Mouse (Mus musculus) cerebellum, adult 11-12 months (tissue): ENCODE results near the gene Bbc3.
"Not testable (repeated sequence)": the region's sequence is repeated elsewhere in the genome, so short reads cannot be mapped to it uniquely, and the experiment has no call there.

Source experiments
- DNase-seq: peaks from one replicate; pipeline ENCODE4 v3.0.0; 2022

Gene Bbc3

GRCm38 (mm10) chr7:16294837-16295236, 13.4 kb upstream of the Bbc3 start:
- peak; percentile 93 for DNase-seq

- peak; percentile 88 for DNase-seq
Observed at GRCm38 (mm10) chr7:16295321-16295900, 12.8 kb upstream of the Bbc3 start.

- peak; percentile 49 for DNase-seq
Observed at GRCm38 (mm10) chr7:16296146-16296545, 12.0 kb upstream of the Bbc3 start.

GRCm38 (mm10) chr7:16296766-16297390, 11.3 kb upstream of the Bbc3 start:
- DNase-seq, result peak; percentile 91

GRCm38 (mm10) chr7:16297616-16298015, 10.6 kb upstream of the Bbc3 start:
- DNase-seq, result peak; percentile 59

GRCm38 (mm10) chr7:16298927-16299326, 9.3 kb upstream of the Bbc3 start:
- DNase-seq, result peak; percentile 51

- DNase-seq, result peak; percentile 96
Observed at GRCm38 (mm10) chr7:16299419-16300035, 8.7 kb upstream of the Bbc3 start.

GRCm38 (mm10) chr7:16307141-16307540, 1.1 kb upstream of the Bbc3 start:
- DNase-seq, result not testable (repeated sequence)

- peak; percentile 62 for DNase-seq
Observed at GRCm38 (mm10) chr7:16308555-16309317, 543 bp downstream of the Bbc3 start.

- DNase-seq, result peak; percentile 91
Observed at GRCm38 (mm10) chr7:16309318-16310019, 1.3 kb downstream of the Bbc3 start.

GRCm38 (mm10) chr7:16310020-16310520, 1.9 kb downstream of the Bbc3 start:
- peak; percentile 88 for DNase-seq

GRCm38 (mm10) chr7:16310521-16311452, 2.6 kb downstream of the Bbc3 start:
- DNase-seq, result peak; percentile 72

GRCm38 (mm10) chr7:16311453-16312004, 3.3 kb downstream of the Bbc3 start:
- DNase-seq, result peak; percentile 63

- DNase-seq, result peak; percentile 73
Observed at GRCm38 (mm10) chr7:16312011-16312671, 3.9 kb downstream of the Bbc3 start.

GRCm38 (mm10) chr7:16312672-16313311, 4.6 kb downstream of the Bbc3 start:
- DNase-seq, result peak; percentile 81

GRCm38 (mm10) chr7:16313481-16314220, 5.5 kb downstream of the Bbc3 start:
- peak; percentile 83 for DNase-seq

- no peak for DNase-seq
Observed at GRCm38 (mm10) chr7:16314221-16314775, 6.1 kb downstream of the Bbc3 start.

- DNase-seq, result no peak
Observed at GRCm38 (mm10) chr7:16315222-16315759, 7.1 kb downstream of the Bbc3 start.

GRCm38 (mm10) chr7:16317094-16317493, 8.9 kb downstream of the Bbc3 start:
- no peak for DNase-seq
